Mouse (Mus musculus): ENCODE measurements around the gene Trim41. TPM values are rescaled to one million over a fixed set of nuclear protein-coding genes. Genes with fewer than 3 reads are reported as not detected.

Gene Trim41
- polyA plus RNA-seq, 1 experiment from 2014 or later = 7.5 TPM

- Histone ChIP-seq H3K9me3 (replicated peaks) (no peaks in the 10 kb centered on the region), H3K36me3 (peaks cover 92% of the 10 kb centered on the region), H3K4me1 (peaks cover 14% of the 10 kb centered on the region), H3K4me2 (replicated peaks) (no peak overlapping the region), H3K27me3 (no peaks in the 10 kb centered on the region), H3K4me3 (replicated peaks) (no peak overlapping the region), H3K9ac (no peak overlapping the region), H3K27ac (replicated peaks) (no peak overlapping the region)
- no peak for ATAC-seq (ENCODE audit: insufficient number of reproducible peaks, low FRiP score, low TSS enrichment, low read depth)
- 80% methylated on average over 2 of the region's 2 CpGs for WGBS
These were observed 7.0 kb downstream of the Trim41 start for GRCm38 (mm10) chr11:48810142-48810541.

- no peak for ATAC-seq (ENCODE audit: insufficient number of reproducible peaks, low FRiP score, low TSS enrichment, low read depth)
- WGBS = 68% methylated on average over 4 of the region's 4 CpGs
- Histone ChIP-seq H3K4me2 (replicated peaks) (no peak overlapping the region), H3K27ac (replicated peaks) (0 out of 2 replicates have a peak overlapping the region, but pooled peaks have one; percentile 14), H3K9ac (no peak overlapping the region), H3K4me1 (peaks cover 7% of the 10 kb centered on the region; the same call in 1 of the 2 replicates), H3K4me3 (replicated peaks) (no peak overlapping the region), H3K9me3 (replicated peaks) (no peaks in the 10 kb centered on the region), H3K27me3 (no peaks in the 10 kb centered on the region), H3K36me3 (peaks cover 93% of the 10 kb centered on the region)
These were observed 7.7 kb downstream of the Trim41 start for GRCm38 (mm10) chr11:48809434-48809830.

DNA sequence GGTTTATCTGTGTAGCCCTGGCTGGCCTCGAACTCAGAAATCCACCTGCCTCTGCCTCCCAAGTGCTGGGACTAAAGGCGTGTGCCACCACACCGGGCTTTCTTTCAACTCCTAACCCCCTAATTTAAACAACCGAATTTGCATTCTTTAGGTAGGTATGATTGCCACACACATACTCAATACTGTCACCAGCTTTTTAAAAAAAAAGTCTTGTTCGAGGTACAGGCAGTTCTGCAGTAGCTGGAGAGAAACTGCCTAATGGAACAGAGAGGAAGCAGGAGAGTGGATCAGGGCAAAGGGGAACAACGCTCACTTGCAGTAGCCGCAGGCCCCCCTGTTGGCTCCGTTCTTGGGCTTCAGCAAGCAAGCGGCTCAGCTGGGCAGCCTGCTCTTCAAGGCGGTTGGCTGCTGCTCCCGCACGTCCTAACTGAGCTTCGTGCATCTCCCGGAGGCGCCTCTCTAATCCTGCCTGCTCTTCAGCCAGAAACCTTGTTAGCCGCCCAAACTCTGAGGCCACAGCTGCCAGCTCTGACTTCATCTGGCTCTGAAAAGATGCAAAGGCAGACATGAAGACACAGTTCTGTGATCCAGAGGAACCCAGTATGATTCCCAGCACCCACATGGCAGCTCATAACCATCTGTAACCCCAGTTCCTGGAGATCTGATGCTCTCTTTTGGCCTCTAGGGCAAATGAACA lies 8.3 kb downstream of the Trim41 start:
- H3K4me1 ChIP-seq = 0 out of 2 replicates have a peak, but pooled peaks cover 4% of the 10 kb centered on the region
- H3K9ac ChIP-seq = no peak overlapping the region
- peaks cover 96% of the 10 kb centered on the region for H3K36me3 ChIP-seq
- no peak overlapping the region for H3K4me2 ChIP-seq (replicated peaks)
- H3K4me3 ChIP-seq (replicated peaks) = no peak overlapping the region
- H3K9me3 ChIP-seq (replicated peaks) = no peaks in the 10 kb centered on the region
- no peaks in the 10 kb centered on the region for H3K27me3 ChIP-seq
- no peak for ATAC-seq (ENCODE audit: insufficient number of reproducible peaks, low FRiP score, low TSS enrichment, low read depth)
- H3K27ac ChIP-seq (replicated peaks) = 0 out of 2 replicates have a peak overlapping the region, but pooled peaks have one; percentile 14
- 61% methylated on average over 16 of the region's 16 CpGs for whole genome bisulfite sequencing

DNA sequence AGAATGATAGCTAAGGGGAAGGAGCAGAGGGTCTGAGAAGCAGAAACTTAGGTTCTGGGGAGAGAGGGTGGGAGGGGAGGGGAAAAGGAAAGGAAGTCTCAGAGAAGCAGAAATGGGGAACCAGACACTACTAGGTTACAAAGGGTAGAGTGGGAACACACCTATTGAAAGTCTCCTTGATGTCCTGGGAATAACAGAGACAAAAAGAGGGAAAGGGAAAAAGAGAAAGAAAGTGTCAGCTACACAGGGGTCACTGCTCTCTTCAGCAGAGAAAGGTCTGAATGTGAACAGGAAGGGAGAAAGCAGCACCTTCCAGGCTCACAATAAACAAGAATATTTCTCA lies 8.9 kb downstream of the Trim41 start:
- Histone ChIP-seq H3K9ac (no peak overlapping the region), H3K4me2 (replicated peaks) (no peak overlapping the region), H3K27ac (replicated peaks) (no peak overlapping the region), H3K4me3 (replicated peaks) (no peak overlapping the region), H3K9me3 (replicated peaks) (no peaks in the 10 kb centered on the region), H3K27me3 (no peaks in the 10 kb centered on the region), H3K36me3 (peaks cover 97% of the 10 kb centered on the region), H3K4me1 (0 out of 2 replicates have a peak, but pooled peaks cover 4% of the 10 kb centered on the region)
- ATAC-seq (ENCODE audit: insufficient number of reproducible peaks, low FRiP score, low TSS enrichment, low read depth) = no peak

GRCm38 (mm10) chr11:48807563-48808303 lies 9.4 kb downstream of the Trim41 start:
- no peak overlapping the region for H3K4me3 ChIP-seq (replicated peaks)
- peaks cover 98% of the 10 kb centered on the region for H3K36me3 ChIP-seq
- no peaks in the 10 kb centered on the region for H3K9me3 ChIP-seq (replicated peaks)
- 0 out of 2 replicates have a peak overlapping the region, but pooled peaks have one; percentile 4 for H3K27ac ChIP-seq (replicated peaks)
- peaks cover 8% of the 10 kb centered on the region; the same call in 1 of the 2 replicates for H3K4me1 ChIP-seq
- H3K9ac ChIP-seq = no peak overlapping the region
- no peaks in the 10 kb centered on the region for H3K27me3 ChIP-seq
- no peak overlapping the region for H3K4me2 ChIP-seq (replicated peaks)
- ATAC-seq (ENCODE audit: insufficient number of reproducible peaks, low FRiP score, low TSS enrichment, low read depth) = no peak
- 58% methylated on average over 14 of the region's 14 CpGs for WGBS

GRCm38 (mm10) chr11:48806856-48807562 lies 10.1 kb downstream of the Trim41 start:
- ATAC-seq (ENCODE audit: insufficient number of reproducible peaks, low FRiP score, low TSS enrichment, low read depth) = peak; percentile 25
- no peak overlapping the region for H3K9ac ChIP-seq
- H3K4me1 ChIP-seq = peaks cover 15% of the 10 kb centered on the region
- peaks cover 98% of the 10 kb centered on the region for H3K36me3 ChIP-seq
- no peaks in the 10 kb centered on the region for H3K9me3 ChIP-seq (replicated peaks)
- H3K4me2 ChIP-seq (replicated peaks) = no peak overlapping the region
- no peak overlapping the region for H3K4me3 ChIP-seq (replicated peaks)
- H3K27ac ChIP-seq (replicated peaks) = peak overlapping the region; percentile 4; the same call in 1 of the 2 replicates
- H3K27me3 ChIP-seq = no peaks in the 10 kb centered on the region
- 53% methylated on average over 21 of the region's 21 CpGs for WGBS

GRCm38 (mm10) chr11:48804922-48805321 lies 12.2 kb downstream of the Trim41 start:
- 84% methylated on average over 2 of the region's 2 CpGs for WGBS
- Histone ChIP-seq H3K4me1 (peaks cover 25% of the 10 kb centered on the region), H3K27me3 (no peaks in the 10 kb centered on the region), H3K4me2 (replicated peaks) (no peak overlapping the region), H3K36me3 (peaks cover 82% of the 10 kb centered on the region), H3K9me3 (replicated peaks) (no peaks in the 10 kb centered on the region), H3K27ac (replicated peaks) (no peak overlapping the region), H3K4me3 (replicated peaks) (no peak overlapping the region), H3K9ac (no peak overlapping the region)
- ATAC-seq (ENCODE audit: insufficient number of reproducible peaks, low FRiP score, low TSS enrichment, low read depth) = no peak

- H3K36me3 ChIP-seq = peaks cover 73% of the 10 kb centered on the region
- H3K4me2 ChIP-seq (replicated peaks) = no peak overlapping the region
- no peak overlapping the region for H3K9ac ChIP-seq
- H3K9me3 ChIP-seq (replicated peaks) = no peaks in the 10 kb centered on the region
- H3K27ac ChIP-seq (replicated peaks) = no peak overlapping the region
- H3K27me3 ChIP-seq = no peaks in the 10 kb centered on the region
- 92% methylated on average over 2 of the region's 2 CpGs for WGBS
- no peak for ATAC-seq (ENCODE audit: insufficient number of reproducible peaks, low FRiP score, low TSS enrichment, low read depth)
- H3K4me1 ChIP-seq = peaks cover 25% of the 10 kb centered on the region
- H3K4me3 ChIP-seq (replicated peaks) = no peak overlapping the region
These were observed 13.2 kb downstream of the Trim41 start for GRCm38 (mm10) chr11:48803988-48804387.

DNA sequence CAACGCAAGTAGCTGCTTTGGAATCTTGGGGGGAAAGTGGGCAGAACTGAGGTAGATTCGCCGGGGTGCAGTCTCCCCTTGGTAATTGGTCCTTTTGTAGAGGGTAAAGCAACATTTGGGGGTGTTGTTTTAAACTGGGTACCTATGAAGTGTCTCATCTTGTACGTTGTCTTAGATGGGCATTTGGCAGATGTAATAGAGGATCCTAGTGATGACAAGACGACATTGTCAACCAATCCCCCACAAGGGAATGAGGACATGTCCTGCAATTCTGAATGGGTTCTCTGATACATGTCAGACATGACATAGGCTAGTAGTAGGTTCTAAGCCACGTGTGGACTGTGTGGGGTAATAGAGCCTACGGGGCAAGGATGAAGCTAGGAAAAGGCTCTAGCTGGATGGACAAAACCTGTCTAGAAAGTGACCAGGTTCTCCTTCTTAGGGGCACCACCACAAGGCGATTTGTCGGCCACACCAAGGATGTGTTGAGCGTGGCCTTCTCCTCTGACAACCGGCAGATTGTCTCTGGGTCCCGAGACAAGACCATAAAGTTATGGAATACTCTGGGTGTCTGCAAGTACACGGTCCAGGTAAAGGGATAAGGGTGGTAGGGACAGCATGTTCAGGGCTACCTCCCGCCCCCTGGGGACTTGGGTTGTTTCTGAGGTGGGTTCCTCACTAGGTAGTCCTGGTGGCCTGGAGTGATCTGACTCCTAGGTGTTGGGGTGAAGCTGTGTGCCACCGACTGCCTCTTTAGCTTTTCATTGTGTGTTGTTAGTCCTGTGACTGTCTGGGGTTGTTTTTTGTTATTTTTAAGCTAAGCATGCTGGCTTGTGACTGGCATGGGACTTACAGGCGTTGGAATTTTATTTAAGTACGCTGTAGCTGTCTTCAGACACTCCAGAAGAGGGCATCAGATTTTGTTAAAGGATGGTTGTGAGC lies 15.1 kb downstream of the Trim41 start:
- H3K4me3 ChIP-seq (replicated peaks) = peak overlapping the region; percentile 80
- peak overlapping the region; percentile 70 for H3K4me2 ChIP-seq (replicated peaks)
- no peak for ATAC-seq (ENCODE audit: insufficient number of reproducible peaks, low FRiP score, low TSS enrichment, low read depth)
- H3K27ac ChIP-seq (replicated peaks) = no peak overlapping the region
- H3K36me3 ChIP-seq = peaks cover 54% of the 10 kb centered on the region
- H3K9ac ChIP-seq = peak overlapping the region; percentile 77
- peaks cover 35% of the 10 kb centered on the region for H3K4me1 ChIP-seq
- no peaks in the 10 kb centered on the region for H3K27me3 ChIP-seq
- no peaks in the 10 kb centered on the region for H3K9me3 ChIP-seq (replicated peaks)
- 73% methylated on average over 17 of the region's 17 CpGs for WGBS

GRCm38 (mm10) chr11:48799921-48800701 lies 17.0 kb downstream of the Trim41 start, which contains the start of gene Rack1:
Gene Rack1, plus strand, starts transcription at chr11:48800332.
- no peaks in the 10 kb centered on the region for H3K27me3 ChIP-seq
- H3K9ac ChIP-seq = peak within 1 kb of the TSS; percentile 77
- peak within 1 kb of the TSS; percentile 100 for H3K27ac ChIP-seq (replicated peaks)
- peak within 1 kb of the TSS; percentile 70 for H3K4me2 ChIP-seq (replicated peaks)
- peaks cover 35% of the 10 kb centered on the region for H3K4me1 ChIP-seq
- under 1% methylated on average over 47 of the region's 47 CpGs for WGBS
- no peaks in the 10 kb centered on the region for H3K9me3 ChIP-seq (replicated peaks)
- peak; percentile 91 for ATAC-seq (ENCODE audit: insufficient number of reproducible peaks, low FRiP score, low TSS enrichment, low read depth)
- H3K4me3 ChIP-seq (replicated peaks) = peak within 1 kb of the TSS; percentile 80
- peaks cover 34% of the 10 kb centered on the region for H3K36me3 ChIP-seq
